Mouse (Mus musculus): ENCODE data around the gene Luc7l3.

DNA sequence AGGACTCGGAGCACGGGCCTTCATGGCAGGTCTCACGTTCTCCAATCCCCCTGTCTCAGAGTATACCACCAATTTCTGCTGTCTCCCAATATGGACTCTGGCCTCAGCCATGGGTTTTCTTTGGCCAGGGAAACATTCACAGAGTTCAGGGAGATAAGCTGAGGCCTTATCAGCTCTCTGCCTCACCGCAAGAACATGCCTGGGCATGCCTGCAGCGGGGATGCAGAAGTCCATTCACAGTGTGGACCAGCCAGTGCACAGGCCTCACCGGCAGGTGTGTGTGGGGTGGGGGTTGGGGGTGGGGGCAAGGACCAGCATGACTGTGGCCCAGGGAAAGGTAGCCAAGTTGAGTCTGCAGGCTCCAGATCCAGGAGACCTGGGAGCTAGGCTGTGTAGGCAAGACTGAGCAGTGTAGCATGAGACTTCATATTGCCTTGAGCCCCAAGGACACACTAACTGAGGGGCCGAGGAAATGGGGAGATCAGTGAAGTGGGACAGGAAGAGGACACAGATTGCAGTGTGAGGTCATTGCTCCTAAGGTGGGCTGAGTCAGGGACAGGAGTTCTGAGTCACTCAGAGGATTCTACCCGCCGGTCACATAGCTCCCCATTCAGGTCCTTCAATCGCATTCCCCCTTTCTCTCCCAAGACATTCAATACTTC lies 47.5 kb downstream of the Luc7l3 start:
- no peak for TF ChIP-seq CTCF (IDR thresholded peaks at IDR 0.05; ENCODE audit: insufficient read depth, low read length)
- no peak for TF ChIP-seq POLR2A (IDR thresholded peaks at IDR 0.05; ENCODE audit: borderline replicate concordance, extremely low read depth, low read depth, low read length)

Measured in lung, adult 2 months (tissue).